Mouse (Mus musculus) hindbrain, postnatal 0 days (tissue): ENCODE results near the gene Elmsan1. TPM values are rescaled to one million over a fixed set of nuclear protein-coding genes. Genes with fewer than 3 reads are reported as not detected.
A peak's percentile ranks its signal among the peaks of the same experiment; 100 is the strongest.

ENCODE experiments used
- ATAC-seq: fragments of 200-750 bp; cut with Nextera tagmentation; 2 replicates; pipeline ENCODE4 v1.8.0; 2017; ENCODE audit warnings: mild to moderate bottlenecking, moderate TSS enrichment, moderate library complexity
- DNase-seq: peaks from one replicate; pipeline ENCODE4 v3.0.0-alpha.2; 2015; ENCODE audit warnings: low spot score
- H3K27ac ChIP-seq: fragments of 300-500 bp; sonication (generic); 2 replicates; pipeline ENCODE4 v1.5.1; 2014; ENCODE audit warnings: mild to moderate bottlenecking
- H3K27me3 ChIP-seq: fragments of 300-500 bp; sonication (generic); 2 replicates; pipeline ENCODE4 v1.6.1; 2014; ENCODE audit warnings: low read length, mixed read lengths; ENCODE audit not compliant: insufficient read depth
- H3K36me3 ChIP-seq: fragments of 300-500 bp; sonication (generic); 2 replicates; pipeline ENCODE4 v1.6.1; 2014; ENCODE audit warnings: low read length, mixed read lengths; ENCODE audit not compliant: insufficient read depth
- H3K4me1 ChIP-seq: fragments of 300-500 bp; sonication (generic); 2 replicates; pipeline ENCODE4 v1.6.1; 2014; ENCODE audit warnings: antibody characterized with exemption, low read length, mixed read lengths; ENCODE audit not compliant: insufficient read depth
- H3K4me2 ChIP-seq: fragments of 300-500 bp; sonication (generic); 2 replicates; pipeline ENCODE4 v1.6.1; 2014; ENCODE audit warnings: low read depth, mild to moderate bottlenecking, low read length, moderate library complexity, mixed read lengths
- H3K4me3 ChIP-seq: fragments of 300-500 bp; sonication (generic); 2 replicates; pipeline ENCODE4 v1.5.1; 2014; ENCODE audit warnings: low read length
- H3K9ac ChIP-seq: fragments of 300-500 bp; sonication (generic); replicated peaks from 2 replicates; pipeline ENCODE4 v1.6.1; 2014; ENCODE audit warnings: mild to moderate bottlenecking, low read length, moderate library complexity, mixed read lengths
- H3K9me3 ChIP-seq: fragments of 300-500 bp; sonication (generic); 2 replicates; pipeline ENCODE4 v1.6.1; 2016; ENCODE audit warnings: low read length, mixed read lengths
- CTCF ChIP-seq: IDR thresholded peaks from 2 replicates; pipeline ENCODE4 v1.5.1; 2016; ENCODE audit warnings: antibody characterized with exemption, control low read depth, low read depth
- WGBS: fragments of 180-500 bp; shearing (Covaris S2); extraction: QIAGEN DNeasy Blood & Tissue Kit; methylation state at CpG from one replicate; pipeline ENCODE4 v1.1.7; 2014; 5-methylcytosine and 5-hydroxymethylcytosine counted together
- polyA plus RNA-seq: library from polyadenylated mRNA; unstranded; fragments of >200 nt; fragmentation: Nextera tagmentation; extraction: Ambion mirVana; gene quantifications from 2 replicates; pipeline ENCODE4 v1.2.1, GENCODE M21; 2015
- total RNA-seq: library from RNA; depleted of rRNA; stranded (reverse); fragments of >200 nt; gene quantifications from 2 replicates; pipeline ENCODE4 v1.2.3, GENCODE M21; 2014

Gene Elmsan1
- total and polyA plus RNA-seq, 2 experiments from 2014 or later = 3.0 to 9.3 TPM

DNA sequence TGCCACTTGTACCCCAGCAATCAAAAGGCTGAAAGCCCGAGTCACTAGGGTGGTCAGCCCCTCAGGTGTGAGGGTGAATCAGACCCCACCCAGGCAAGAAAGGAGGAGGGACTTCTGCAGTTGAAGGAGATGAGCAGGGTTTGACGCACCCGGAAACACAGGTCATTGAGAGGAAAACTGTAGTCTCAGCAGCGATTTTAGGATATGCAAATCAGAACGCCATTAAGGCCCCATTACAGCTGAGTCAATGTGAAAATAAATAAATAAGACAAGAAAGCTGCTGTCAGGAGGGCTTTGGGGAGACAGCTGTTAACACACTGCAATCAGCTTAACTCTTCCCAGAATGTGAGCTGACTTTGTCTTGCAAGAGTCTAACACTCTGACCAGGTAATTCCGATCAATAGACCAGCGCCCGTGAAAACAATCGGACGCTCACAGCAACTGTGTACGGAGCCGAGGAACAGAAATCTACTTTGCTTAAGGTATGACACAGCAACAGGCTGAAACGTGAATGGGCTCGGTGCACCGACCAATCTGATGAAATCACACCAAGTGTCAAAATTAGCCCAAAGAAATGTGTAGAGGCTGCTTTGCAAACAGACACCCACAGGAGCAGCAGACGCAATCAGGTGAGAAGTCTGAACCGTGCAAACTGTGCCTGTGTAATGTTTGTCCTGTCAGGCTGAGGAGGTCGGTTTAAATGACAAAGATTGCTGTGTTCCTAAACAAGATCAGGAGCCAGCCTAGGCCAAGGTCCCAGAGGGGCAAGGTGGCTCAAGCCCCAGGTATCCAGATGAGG, 16.8 kb downstream of the Elmsan1 start:
- Histone ChIP-seq H3K4me2 (no peak overlapping the region), H3K27ac (no peak overlapping the region), H3K4me3 (no peak overlapping the region), H3K9ac (no peak overlapping the region), H3K4me1 (no peaks in the 10 kb centered on the region), H3K27me3 (no peaks in the 10 kb centered on the region), H3K36me3 (no peaks in the 10 kb centered on the region), H3K9me3 (no peaks in the 10 kb centered on the region)
- ATAC-seq (no peak), DNase-seq (no peak)
- WGBS = 85% methylated on average over 18 of the region's 18 CpGs
- no peak for TF ChIP-seq CTCF

DNA sequence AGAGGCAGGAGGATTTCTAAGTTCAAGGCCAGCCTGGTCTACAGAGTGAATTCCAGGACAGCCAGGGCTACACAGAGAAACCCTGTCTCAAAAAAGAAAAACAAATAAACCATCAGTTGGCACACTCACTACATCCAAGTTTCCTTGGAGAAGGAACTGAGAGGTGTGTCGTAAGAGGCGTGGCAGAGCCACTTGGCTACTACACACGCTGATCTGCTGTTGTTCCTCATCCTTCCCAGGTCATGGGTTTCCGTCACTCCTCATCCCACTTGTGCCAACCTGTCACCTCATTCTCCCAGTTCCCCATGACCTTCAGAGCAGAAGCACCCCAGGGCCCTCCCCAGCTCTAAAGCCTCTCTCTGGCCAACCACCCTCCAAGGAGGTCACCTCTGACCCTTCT, 17.5 kb downstream of the Elmsan1 start:
- Histone ChIP-seq H3K4me2 (no peak overlapping the region), H3K36me3 (no peaks in the 10 kb centered on the region), H3K9ac (no peak overlapping the region), H3K4me3 (no peak overlapping the region), H3K9me3 (no peaks in the 10 kb centered on the region), H3K27me3 (no peaks in the 10 kb centered on the region), H3K27ac (no peak overlapping the region), H3K4me1 (no peaks in the 10 kb centered on the region)
- WGBS = 85% methylated on average over 4 of the region's 4 CpGs
- TF ChIP-seq CTCF = no peak
- ATAC-seq (no peak), DNase-seq (no peak)

DNA sequence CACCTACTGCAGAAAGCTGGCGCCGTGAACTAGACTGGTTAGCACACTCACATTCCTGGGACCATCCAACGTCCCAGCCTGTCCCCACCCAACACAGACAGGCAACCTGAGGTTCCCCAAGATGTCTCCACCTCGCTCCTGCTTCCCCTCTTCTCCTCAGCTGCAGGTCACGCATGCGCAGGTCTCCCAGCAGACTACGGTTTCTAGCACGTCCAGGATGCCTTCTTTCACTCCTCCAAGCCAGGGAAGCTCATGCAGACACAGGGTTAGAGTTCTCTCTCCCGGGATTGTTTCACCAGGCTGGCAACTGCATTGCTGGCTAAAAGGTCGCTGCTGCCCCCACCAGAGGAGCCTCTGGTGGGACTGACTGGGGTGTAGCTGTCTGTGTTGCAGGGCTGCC, 19.8 kb downstream of the Elmsan1 start:
- Histone ChIP-seq H3K9me3 (no peaks in the 10 kb centered on the region), H3K4me3 (no peak overlapping the region), H3K4me1 (0 out of 2 replicates have a peak, but pooled peaks cover 6% of the 10 kb centered on the region), H3K27me3 (no peaks in the 10 kb centered on the region), H3K27ac (no peak overlapping the region), H3K4me2 (no peak overlapping the region), H3K36me3 (no peaks in the 10 kb centered on the region), H3K9ac (no peak overlapping the region)
- 75% methylated on average over 10 of the region's 10 CpGs for WGBS
- no peak for ATAC-seq
- no peak for DNase-seq
- TF ChIP-seq CTCF = no peak

DNA sequence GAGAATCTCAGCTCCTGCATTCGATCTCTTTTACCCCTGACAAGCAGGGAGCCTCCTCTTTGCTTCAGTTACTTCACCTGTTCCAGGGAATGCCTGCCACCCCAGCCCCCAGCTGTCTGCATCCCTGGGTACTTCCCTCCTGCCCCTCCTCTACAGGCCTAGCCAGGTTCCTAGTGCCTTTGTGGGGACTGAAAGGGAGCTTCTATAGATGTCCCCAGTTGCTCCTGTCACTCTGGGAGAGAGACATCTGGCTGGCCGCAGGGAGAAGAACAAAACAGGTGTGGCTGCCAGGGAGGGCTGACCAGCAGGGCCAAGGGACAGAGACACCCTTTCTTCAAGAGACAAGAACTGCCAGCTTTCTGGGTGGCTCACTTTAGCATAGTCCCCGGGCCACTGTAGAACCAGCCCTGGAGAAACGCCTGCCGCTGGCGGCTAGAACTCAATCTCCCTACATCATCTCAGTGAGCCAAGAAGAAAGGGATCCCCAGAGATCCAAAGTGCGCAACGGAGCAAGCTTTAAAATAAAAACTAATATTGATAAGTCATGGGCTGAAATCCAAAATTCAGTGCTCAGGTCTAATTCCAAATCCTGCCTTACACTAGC, 20.5 kb downstream of the Elmsan1 start:
- Histone ChIP-seq H3K4me1 (0 out of 2 replicates have a peak, but pooled peaks cover 6% of the 10 kb centered on the region), H3K4me2 (no peak overlapping the region), H3K9ac (no peak overlapping the region), H3K4me3 (no peak overlapping the region), H3K9me3 (no peaks in the 10 kb centered on the region), H3K36me3 (no peaks in the 10 kb centered on the region), H3K27me3 (no peaks in the 10 kb centered on the region), H3K27ac (no peak overlapping the region)
- 50% methylated on average over 8 of the region's 8 CpGs for WGBS
- DNase-seq = no peak
- no peak for TF ChIP-seq CTCF
- ATAC-seq = no peak

DNA sequence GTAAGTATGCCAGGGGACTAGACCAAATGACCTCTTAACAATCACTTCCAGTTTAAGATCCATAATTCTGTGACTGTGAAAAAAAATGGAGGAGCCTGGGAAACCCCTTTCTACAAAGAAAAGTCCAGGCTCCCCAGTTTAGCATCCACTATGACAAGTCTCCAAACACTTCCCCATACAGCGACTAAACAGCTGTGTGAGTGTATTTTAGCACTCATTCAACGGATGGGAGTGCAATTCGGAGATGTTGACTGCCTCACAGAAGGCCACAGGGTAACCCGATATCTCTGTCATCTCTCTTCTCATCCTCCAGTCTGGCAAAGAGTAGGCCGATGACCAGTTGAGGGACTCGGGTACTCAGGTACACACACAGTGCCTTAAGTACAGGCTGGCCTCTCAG, 23.5 kb downstream of the Elmsan1 start:
- Histone ChIP-seq H3K36me3 (no peaks in the 10 kb centered on the region), H3K27ac (no peak overlapping the region), H3K4me2 (no peak overlapping the region), H3K27me3 (no peaks in the 10 kb centered on the region), H3K9ac (no peak overlapping the region), H3K4me3 (no peak overlapping the region), H3K4me1 (peaks cover 20% of the 10 kb centered on the region; the same call in 1 of the 2 replicates), H3K9me3 (no peaks in the 10 kb centered on the region)
- TF ChIP-seq CTCF = no peak
- WGBS = 61% methylated on average over 6 of the region's 6 CpGs
- no peak for DNase-seq
- no peak for ATAC-seq

DNA sequence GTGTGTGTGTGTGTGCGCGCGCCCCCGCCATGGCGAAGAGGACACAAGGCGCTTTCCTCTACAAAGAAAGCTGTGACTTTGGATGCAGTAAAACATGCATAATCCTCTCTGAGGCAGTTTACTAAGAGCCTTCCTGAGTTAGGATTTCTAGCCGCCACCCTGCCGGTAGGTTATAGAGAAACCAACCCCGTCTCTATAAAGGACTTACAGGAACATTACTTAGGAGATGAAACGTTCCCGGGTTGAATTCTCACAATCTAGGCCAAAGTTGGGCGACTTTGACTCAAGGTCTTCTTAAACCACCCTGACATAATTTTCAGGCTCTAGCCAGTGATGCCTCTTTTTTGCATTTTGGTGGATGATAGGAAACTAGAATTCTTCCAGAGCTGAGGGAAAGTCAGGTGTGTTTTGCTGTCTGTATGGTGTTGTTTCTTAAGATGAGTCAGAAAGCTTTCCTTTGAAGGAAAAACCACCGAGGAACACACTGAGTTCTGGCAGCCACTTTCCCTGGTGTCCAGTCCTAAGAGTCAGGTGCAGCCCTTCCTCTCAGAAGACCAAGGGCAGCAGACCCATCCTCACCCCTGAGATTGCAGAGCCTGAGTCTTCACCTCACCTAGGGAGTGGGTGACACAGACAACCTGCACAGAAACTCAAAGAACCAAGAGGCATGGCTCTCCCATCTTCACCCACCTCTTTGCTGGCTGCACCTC, 24.1 kb downstream of the Elmsan1 start:
- Histone ChIP-seq H3K36me3 (no peaks in the 10 kb centered on the region), H3K4me1 (peaks cover 24% of the 10 kb centered on the region; the same call in 1 of the 2 replicates), H3K9me3 (no peaks in the 10 kb centered on the region), H3K27ac (peak overlapping the region; percentile 94), H3K9ac (peak overlapping the region; percentile 92), H3K4me3 (peak overlapping the region; percentile 77), H3K27me3 (no peaks in the 10 kb centered on the region), H3K4me2 (peak overlapping the region; percentile 97)
- WGBS = 9% methylated on average over 13 of the region's 13 CpGs
- no peak for ATAC-seq
- no peak for TF ChIP-seq CTCF
- DNase-seq = no peak
